Mouse (Mus musculus) embryo, embryonic 10 days (tissue): ENCODE measurements around the gene Sapcd1.
"Not testable (repeated sequence)": the region's sequence is repeated elsewhere in the genome, so short reads cannot be mapped to it uniquely, and the experiment has no call there.

ENCODE experiments used
- DNase-seq: peaks from one replicate; pipeline ENCODE4 v3.0.0-alpha.2; 2015; ENCODE audit warnings: low spot score

The Sapcd1 gene

DNA sequence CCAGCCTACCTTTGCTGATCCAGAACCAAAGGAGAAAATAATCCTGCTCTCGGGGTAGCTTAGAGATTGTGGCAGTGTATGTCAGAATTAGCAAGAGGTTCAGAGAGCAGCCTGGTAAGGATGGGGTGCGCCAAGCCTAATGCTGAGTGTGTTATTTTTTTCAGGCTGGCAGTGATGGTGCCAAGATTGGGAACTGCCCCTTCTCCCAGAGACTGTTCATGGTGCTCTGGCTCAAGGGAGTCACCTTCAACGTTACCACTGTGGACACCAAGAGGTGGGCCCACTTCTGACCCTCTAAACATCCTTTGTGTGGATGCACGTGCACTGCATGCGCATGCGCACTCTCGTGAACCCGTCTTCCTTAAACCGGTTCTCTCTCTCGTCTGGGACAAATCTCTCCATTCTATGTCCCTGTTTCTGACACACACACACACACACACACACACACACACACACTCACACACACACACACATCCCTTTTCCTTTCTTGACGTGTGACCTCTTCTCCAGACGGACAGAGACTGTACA, 24.5 kb upstream of the Sapcd1 start:
- no peak for DNase-seq

DNA sequence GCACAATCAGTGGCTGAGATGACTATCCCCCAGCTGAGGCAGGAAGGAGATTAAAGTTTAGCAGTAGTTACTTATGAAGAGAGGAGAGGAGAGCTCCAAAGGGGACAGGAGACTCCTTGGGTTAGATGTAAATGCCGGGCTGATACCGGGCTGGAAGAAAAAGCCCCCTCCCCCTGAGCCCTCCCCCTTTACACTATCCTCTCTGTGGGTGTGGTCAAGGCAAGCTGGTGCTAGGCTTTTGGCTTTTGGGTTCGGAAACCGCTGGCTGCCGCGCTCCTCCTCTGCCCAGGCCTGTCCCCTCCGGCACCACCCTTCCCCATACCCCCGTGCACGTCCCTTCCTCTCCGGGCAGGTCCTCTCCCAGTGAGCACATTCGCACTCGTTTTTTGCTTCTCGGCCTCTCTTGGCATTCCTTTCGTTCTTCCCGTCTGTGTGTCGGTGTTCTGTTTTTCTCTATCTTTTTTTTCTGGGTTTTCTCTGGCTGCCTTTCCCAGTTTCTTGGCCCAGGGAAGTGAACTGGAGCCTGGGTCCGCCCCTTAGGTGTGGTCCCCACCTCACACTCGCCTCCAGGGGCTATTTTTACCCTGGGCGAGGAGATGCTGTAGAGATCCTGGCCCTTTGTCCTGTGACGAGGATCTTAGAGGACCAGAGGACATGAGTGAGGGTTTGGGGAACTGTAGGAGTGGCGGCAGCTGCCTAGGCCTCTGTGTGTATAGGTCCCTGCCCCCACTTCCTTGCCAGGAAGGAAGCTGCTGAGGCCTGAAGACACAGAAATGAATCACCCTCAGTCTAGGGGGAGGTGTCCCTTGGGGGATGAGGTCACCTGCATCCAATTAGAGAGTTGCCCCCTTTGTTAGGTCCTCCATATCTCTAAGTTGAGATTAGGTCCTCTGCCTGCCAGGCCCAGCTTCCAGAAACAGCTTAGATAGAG, 23.6 kb upstream of the Sapcd1 start:
- DNase-seq: peak; percentile 88

DNA sequence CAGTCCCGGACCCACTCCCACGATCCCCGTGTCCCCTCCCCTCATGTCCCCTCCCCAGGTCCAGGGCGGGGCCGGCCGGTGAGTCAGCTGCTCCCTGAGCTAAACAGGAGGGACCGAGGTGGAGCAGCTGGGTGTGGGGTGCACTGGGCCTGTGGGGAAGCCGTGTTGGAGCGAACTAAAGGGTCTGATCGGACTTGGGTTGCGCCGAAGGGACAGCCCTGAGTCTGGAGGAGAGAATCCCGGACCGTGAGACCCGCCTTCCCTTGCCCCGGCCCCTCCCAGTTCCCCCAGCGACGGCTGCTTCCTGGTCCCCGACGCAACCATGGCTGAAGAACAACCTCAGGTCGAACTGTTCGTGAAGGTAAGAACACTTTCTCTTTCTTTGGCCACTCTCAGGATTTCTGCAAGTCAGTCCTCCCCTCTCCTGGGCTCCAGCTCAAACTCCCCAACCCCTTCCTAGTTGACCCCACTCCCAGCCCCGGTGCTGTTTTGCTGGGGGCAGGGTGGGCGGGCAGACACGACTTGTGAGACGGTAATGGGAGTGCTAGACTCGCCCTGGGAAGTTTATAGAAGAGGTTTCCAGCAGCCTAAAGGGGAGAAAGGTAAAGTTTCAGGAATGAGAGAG, 22.4 kb upstream of the Sapcd1 start:
- peak; percentile 79 for DNase-seq

DNA sequence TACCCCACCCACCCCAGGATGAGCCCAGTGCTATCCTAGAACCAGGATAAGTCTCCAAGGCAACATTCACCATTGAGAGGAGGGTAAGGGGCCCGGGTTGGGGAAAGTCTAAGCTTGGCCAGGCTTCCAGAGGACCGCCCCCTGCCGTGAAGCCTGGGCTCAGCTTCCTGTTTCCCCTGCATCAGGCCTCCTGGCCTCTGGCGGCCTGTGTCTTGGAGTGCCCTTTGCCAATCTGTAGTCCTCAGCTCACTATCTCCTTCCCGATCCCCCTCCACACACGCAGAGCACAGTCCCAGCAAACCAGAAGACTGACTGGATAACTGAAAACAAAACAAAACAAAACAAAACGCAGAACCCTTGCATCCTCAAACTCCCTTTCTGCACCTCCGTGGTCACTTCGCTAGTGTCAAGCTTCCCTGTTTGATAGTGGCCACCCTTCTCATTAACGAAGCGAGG, 21.8 kb upstream of the Sapcd1 start, which contains the start of gene Clic1:
Gene Clic1 (plus strand): TSS at position 406 of the 456 bp plus-strand sequence.
- peak; percentile 92 for DNase-seq

DNA sequence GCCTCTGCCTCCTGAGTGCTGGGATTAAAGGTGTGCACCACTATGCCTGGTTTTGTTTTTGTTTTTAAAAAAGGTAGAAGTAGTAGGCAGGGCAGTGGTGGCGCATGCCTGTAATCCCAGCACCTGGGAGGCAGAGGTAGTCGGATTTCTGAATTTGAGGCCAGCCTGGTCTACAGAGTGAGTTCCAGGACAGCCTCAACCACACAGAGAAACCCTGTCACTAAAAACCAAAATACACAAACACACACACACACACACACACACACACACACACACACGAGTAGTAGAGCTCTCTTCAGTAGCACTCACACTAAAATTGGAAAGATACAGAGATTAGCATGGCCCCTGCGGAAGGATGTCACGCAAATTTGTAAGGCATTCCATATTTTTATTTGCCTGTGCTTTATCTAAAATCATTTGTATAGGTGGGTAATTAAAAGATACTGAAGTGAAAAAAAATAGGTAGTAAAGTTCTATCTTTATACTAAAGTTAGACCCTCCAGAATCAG, 21.2 kb upstream of the Sapcd1 start:
- no peak for DNase-seq

DNA sequence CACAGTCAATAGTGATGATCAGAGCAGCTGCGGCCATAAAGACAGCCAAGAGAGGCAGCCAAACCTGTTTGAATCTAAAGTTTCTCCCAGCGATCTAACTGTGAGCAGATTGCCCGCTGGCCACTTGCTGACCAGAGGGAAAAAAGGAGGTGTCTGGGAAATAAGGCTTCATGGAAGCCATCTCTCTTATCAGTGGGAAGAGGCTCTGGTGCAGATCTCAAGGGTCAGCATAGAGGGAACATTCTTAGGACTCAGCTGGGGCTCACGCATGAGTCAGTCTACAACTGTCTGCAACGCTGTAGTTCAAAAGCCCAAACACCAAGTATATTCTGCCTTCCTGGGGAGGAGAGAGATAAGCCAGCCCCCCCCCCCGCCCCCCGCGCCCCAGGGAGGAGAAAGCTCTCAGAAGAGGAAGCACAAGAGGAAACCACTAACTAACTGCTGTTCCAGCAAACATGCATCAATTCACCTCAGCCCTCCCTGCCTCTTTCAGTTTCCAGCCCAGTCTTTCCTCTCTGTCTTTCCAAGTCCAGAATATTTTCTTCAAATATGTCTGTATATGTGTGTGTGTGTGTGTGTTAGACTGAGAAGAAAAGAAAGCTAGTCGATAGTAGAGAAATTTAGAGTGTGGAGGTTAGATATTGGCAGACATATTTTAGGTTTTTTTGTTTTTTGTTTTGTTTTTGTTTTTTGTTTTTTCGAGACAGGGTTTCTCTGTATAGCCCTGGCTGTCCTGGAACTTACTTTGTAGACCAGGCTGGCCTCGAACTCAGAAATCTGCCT, 20.5 kb upstream of the Sapcd1 start:
- DNase-seq: peak; percentile 43

DNA sequence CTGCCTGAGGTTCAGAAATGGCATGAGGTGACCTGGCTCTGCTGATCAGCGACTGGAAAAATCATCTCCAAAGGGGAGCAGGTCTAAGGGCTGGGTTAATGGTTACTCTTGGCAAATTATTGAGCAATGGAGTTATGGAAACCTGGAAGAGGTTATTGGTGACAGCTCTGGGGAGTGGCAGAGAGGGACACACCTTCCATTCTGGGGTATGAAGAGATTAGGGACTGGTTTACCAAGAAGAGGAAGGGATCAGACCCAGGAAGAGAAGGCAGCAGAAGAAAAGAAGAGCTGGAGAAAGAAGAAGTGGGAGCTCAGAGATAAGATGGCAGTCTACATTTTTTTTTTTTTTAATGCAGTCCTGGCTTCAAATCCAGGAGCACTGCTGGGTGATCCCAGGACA, 19.9 kb upstream of the Sapcd1 start:
- no peak for DNase-seq

DNA sequence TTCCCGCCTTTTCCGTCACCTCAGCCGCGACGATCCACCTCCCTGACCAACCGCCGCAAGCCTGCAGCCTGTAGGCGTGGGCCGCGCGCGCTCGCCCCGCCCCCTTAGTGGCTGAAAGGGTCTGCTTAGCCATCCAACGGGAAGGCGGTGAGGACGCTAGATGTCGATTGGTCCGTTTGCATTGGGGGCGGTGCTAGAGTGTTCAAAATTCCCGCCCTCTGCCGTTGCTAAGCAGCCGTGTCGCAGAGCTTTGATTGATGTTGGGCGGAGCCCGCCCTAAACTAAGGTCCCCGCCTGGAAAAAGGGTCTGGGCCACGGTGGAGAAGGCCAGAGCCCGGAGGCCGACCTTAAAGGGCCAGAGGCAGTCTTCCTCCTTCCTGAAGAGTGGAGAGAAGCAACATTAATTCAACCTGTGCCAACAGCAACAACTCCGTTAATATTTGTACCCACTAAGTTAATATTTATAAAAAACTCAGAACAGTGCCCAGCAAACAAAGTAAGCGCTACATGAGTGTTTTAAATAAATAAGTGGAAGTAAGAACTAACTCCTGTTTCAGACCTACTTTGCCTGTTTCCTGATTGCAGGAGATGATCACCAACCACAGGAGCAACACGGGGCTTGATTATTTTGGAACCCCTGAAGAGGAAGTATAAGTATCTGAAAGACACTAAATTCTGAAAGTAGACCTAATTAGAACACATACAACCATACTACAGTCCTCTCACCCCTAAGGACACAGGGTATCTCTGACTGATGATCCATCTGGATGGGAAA, 19.1 kb upstream of the Sapcd1 start, which contains the start of gene Msh5:
Gene Msh5 (minus strand): TSS at position 65 of the 775 bp plus-strand sequence.
- peak; percentile 100 for DNase-seq

DNA sequence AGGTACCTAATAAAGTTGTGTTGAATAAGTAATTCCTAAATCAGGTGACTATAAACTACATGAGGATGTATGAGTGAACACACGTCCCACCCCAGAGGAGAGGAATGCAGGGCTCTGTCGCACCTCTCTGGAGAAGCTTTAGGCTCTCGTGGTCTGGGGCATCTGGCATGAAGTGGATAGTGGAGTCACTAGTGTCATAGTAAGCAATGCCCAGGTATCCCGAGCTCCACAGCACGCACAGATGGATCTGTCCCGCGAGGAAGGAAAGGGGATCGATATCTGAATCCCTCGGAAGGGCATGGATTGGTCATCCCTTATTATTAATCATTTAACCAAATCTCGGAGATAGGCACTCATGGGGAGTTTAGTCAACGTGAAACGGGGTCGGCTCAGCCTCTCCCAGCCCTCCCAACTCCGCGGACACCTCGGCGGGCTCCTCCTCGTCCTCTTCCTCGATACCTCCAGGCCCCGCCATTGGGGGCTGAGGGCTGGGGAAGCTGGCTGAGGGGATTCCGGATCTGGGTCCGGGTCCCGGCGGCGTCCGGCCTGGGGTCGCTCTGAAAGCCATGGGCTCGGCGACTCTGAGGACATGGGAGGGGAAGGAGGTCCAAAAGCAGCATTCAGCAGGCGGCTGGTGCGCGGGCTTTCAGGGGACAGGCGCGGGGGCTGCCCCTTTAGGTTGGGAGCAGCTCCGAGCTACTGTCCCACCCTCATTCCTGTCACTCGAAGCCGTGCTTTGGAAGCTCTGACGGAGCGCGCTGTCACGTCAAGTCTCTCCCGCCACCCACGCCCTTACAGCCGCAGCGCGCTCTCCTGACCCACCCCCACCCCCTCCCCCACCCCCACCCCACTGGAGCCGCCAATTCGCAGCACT, 18.2 kb upstream of the Sapcd1 start:
- DNase-seq: peak; percentile 33

DNA sequence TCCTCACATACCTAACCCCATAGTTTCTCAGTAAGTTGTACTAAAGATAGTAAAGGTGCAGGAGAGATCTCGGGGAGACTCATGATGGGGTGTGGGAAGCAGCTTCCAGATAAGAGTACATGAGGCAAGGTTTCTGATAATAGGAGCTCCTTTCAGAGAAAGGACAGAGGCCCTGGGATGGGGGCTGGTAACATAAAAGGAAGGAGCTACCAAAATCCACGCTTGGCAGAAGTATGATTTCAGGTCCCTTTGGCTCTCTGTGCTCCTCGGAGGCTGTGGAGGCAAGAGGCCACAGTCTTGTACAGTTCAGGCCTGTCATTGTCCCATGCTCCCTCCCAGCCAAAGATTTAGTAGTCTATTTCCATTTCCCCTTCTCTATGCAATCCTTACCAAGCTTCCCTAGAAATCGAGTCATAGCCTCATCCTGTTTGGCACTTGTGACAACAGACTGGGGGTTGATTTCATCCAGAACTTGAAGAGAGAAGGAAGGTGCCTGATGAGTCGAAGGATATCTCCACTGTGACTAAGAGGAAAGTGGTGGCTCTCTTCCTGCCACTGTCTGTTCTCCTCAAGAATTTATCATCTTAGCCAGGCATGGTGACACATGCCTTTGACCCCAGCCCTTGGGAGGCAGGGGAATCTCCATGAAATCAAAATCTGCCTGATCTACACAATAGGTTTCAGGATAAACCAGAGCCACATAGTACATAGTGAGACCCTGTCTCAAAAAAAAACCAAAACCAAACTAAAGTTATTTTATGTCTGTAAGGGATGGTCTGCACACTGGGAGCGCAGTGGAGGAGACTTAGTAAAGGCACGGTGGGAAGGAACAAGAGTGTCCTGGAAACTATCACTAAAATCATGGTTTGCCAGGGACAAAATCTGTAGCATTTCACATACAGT, 17.3 kb upstream of the Sapcd1 start:
- no peak for DNase-seq

DNA sequence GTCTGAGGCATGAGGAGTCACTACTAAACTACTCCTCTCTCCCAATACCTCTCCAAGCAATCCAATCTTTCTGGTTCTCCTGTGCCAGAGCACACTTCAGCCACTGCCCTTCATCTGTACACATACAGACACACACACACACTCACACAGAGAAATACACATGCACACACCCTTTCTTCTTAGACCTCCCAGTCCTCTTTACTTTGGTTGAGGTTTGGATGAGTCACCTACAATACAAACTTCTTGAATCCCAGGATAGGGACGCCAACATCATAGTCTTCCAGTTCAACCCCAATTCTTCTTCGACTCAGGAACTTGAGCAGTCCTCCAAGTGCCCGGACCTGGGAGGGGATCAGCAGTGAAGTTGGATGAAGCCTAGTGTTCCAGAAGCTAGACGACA, 16.0 kb upstream of the Sapcd1 start:
- DNase-seq: no peak

DNA sequence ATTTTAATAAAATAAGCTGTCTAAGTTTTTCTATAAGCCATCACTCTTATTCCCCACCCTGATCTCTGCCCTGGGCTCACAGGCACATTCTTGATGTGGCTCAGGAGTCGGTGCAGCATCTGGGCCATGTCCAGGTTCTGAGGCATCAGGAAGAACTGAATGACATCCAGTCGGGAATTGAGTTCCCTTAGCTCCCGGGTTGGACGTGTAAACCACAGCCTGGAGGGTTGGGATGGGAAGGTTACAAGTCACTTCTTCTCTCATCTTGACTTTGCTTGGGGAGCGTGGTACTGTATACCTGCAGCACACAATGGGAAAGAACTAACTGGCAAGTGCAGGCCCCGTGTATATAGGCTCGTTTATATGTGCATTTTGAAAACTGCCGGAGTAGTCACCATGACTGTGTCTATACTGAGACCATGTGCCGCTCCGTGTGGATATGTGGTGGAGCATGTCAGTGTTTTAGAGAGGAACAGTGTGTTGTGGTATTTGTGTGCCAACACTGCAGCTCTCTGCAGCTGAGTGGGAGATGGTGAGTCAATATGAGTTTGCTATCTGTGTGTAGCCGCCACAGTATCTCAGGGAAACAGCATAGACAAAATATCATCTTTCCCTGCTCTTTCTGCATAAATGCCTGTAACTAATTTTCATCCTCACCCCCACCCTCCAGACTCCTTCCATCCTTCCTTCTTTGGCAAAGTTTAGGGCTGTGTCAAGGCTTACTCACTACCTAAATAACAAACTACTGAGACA, 11.5 kb upstream of the Sapcd1 start:
- no peak for DNase-seq

DNA sequence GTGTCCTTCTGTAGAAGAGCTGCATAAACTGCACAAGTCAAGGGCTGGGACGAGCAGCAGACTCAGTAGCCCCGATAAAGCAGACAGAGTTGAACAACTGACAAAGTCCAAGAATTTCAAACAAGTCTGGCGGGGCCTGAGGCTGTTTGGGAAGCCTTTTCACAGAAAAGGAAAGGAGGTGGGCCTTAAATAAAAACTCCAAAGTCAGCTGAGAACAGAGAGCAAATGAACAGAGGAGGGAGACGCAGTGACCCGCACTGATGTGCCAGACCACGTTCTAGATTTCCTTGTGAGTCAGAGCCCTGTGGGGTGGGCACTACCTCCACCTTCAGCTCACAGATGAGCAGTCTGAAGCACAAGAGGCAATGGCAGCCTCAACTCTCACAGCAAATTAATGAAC, 7.1 kb upstream of the Sapcd1 start:
- no peak for DNase-seq

DNA sequence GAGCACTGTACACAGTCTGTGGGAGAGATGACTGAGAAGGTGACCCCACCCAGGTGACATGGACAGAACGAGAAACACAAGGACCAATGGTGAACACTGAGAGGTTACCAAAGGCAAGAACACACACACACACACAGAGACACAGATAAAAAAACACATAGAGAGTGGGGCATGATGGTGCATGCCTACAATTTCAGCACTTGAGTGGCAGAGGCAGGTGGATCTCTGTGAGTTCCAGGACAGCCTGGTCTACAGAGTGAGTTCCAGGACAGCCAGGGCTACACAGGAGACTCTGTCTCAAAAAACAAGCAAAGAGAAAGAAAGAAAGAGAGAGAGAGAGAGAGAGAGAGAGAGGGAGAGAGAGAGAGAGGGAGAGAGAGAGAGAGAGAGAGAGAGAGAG, 5.9 kb upstream of the Sapcd1 start:
- not testable (repeated sequence) for DNase-seq

DNA sequence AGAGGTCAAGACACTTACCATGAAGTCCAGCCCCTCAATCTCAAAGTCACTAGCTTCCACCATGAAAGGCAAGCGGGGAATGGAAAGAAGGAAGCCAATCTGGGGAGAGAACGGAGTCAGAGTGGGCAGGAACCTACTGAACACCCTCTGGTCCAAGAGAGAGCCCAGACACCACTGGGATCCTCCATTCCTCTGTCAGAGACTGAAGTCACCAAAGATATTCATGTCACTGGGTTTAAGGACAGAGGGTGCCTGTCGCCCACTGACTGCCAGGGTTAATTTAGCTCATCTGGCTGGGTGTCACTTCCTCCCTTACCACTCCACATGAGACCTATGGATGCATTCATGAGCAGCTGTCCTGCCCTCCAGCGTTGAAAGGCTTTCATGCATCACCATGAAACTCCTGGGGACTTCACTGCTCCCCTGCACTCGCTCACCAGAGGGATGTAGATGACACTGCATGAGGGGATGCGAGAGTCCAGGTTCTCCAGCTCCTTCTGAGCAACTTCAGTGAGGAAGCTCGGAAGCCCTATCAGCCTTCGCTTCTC, 4.6 kb upstream of the Sapcd1 start:
- DNase-seq: no peak

DNA sequence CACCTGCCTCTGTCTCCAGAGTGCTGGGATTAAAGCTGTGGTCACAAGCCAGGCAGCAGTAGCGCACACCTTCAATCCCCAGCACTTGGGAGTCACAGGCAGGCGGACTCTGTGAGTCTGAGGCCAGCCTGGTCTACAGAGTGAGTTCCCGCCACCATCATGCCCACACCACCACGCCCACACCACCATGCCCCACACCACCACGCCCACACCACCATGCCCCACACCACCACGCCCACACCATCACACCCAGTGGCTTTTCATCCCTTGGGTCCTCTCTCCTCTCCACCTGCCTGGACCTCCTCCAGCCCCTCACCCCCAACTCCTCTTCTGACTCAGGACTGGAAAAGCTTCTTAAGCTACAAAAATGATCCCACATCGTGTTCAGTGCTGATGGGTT, 4.1 kb upstream of the Sapcd1 start:
- DNase-seq: no peak

DNA sequence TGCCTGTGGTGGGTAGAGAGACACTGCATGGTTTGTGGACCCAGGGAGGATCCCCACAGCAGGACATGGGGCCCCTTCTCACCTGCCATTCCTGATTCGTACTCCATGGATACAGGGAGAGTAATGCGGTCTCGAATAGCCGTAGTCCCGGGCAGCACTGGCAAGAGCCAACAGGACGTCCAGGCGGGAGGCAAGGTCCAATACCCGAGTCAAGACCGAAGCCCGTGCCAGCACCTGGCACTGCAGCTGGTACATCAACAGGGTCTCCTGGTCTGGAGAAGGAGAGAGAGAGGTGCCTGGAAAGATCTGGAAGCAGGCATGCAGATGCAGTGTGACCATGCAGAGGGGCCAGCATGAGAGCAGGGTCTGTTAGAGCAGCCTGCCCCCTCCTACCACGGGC, 3.5 kb upstream of the Sapcd1 start:
- no peak for DNase-seq
